Mouse (Mus musculus): Measurements from ENCODE around the gene 1700012B07Rik. TPM values are rescaled to one million over a fixed set of nuclear protein-coding genes. Genes with fewer than 3 reads are reported as not detected.

1700012B07Rik gene
- polyA plus RNA-seq, 1 experiment from 2014 or later, result not detected

GRCm38 (mm10) chr11:109745210-109745609 is 82.6 kb downstream of the 1700012B07Rik start:
- H3K27ac ChIP-seq (ENCODE audit: low read length), result no peak overlapping the region
- WGBS, result 70% methylated on average over 4 of the region's 4 CpGs
- no peak overlapping the region for H3K4me3 ChIP-seq (replicated peaks; ENCODE audit: low read length)
- H3K9ac ChIP-seq (ENCODE audit: low read length), result no peak overlapping the region
- ATAC-seq (ENCODE audit: insufficient read depth, low FRiP score), result no peak
- H3K4me2 ChIP-seq (ENCODE audit: low read depth, low read length), result no peak overlapping the region
- H3K27me3 ChIP-seq (ENCODE audit: control insufficient read depth, insufficient read depth, low read length), result no peaks in the 10 kb centered on the region
- H3K36me3 ChIP-seq (ENCODE audit: control insufficient read depth, insufficient read depth, low read length), result no peaks in the 10 kb centered on the region
- H3K9me3 ChIP-seq (replicated peaks; ENCODE audit: control insufficient read depth, low read length), result no peaks in the 10 kb centered on the region
- no peaks in the 10 kb centered on the region for H3K4me1 ChIP-seq (ENCODE audit: control insufficient read depth, insufficient read depth, low read length)

- H3K9me3 ChIP-seq (replicated peaks; ENCODE audit: control insufficient read depth, low read length), result 0 out of 2 replicates have a peak, but pooled peaks cover 4% of the 10 kb centered on the region
- H3K9ac ChIP-seq (ENCODE audit: low read length), result no peak overlapping the region
- H3K27me3 ChIP-seq (ENCODE audit: control insufficient read depth, insufficient read depth, low read length), result no peaks in the 10 kb centered on the region
- peak; percentile 47; the same call in 1 of the 2 replicates for ATAC-seq (ENCODE audit: insufficient read depth, low FRiP score)
- no peaks in the 10 kb centered on the region for H3K4me1 ChIP-seq (ENCODE audit: control insufficient read depth, insufficient read depth, low read length)
- no peak overlapping the region for H3K27ac ChIP-seq (ENCODE audit: low read length)
- WGBS, result 36% methylated on average over 3 of the region's 3 CpGs
- no peak overlapping the region for H3K4me3 ChIP-seq (replicated peaks; ENCODE audit: low read length)
- H3K36me3 ChIP-seq (ENCODE audit: control insufficient read depth, insufficient read depth, low read length), result no peaks in the 10 kb centered on the region
- no peak overlapping the region for H3K4me2 ChIP-seq (ENCODE audit: low read depth, low read length)
These were observed 89.9 kb downstream of the 1700012B07Rik start for GRCm38 (mm10) chr11:109737967-109738366.

Other genes starting within 250 kb of the 1700012B07Rik start
- gene Wipi1, start 216.1 kb downstream of the 1700012B07Rik start, polyA plus RNA-seq (2015; fragmentation: Nextera tagmentation; extraction: Ambion mirVana), result 43.2 and 44.8 TPM in 2 replicates
- 303 and 305 TPM in 2 replicates for gene Prkar1a, start 178.6 kb downstream of the 1700012B07Rik start, polyA plus RNA-seq (2015; fragmentation: Nextera tagmentation; extraction: Ambion mirVana)
- 2.2 and 2.4 TPM in 2 replicates for gene Fam20a, start 105.8 kb downstream of the 1700012B07Rik start, polyA plus RNA-seq (2015; fragmentation: Nextera tagmentation; extraction: Ambion mirVana)
- 0.92 and 1.5 TPM in 2 replicates for gene Abca8b, start 167.8 kb upstream of the 1700012B07Rik start, polyA plus RNA-seq (2015; fragmentation: Nextera tagmentation; extraction: Ambion mirVana)

Data from stomach, embryonic 16.5 days (tissue).